Mouse (Mus musculus): ENCODE measurements at regions not wholly inside any gene's neighbourhood (a gene's known extent, or its start where the extent isn't known, plus 50 kb on each side); places are given as distances from the start of the nearest gene placed in this dataset.
A peak's percentile ranks its signal among the peaks of the same experiment; 100 is the strongest.

- peaks cover 17% of the 10 kb centered on the region for H3K4me1 ChIP-seq (ENCODE audit: control insufficient read depth, insufficient read depth, low read length)
- no peak overlapping the region for H3K9ac ChIP-seq (ENCODE audit: low read depth, low read length)
- H3K36me3 ChIP-seq (ENCODE audit: control insufficient read depth, insufficient read depth, low read length): no peaks in the 10 kb centered on the region
- no peaks in the 10 kb centered on the region for H3K27me3 ChIP-seq (replicated peaks; ENCODE audit: control insufficient read depth, insufficient read depth, low read length)
- no peak overlapping the region for H3K4me2 ChIP-seq (ENCODE audit: low read depth, low read length)
- no peak overlapping the region for H3K27ac ChIP-seq (ENCODE audit: low read length)
- no peak overlapping the region for H3K4me3 ChIP-seq (ENCODE audit: low read length)
- WGBS: 64% methylated on average over 5 of the region's 5 CpGs
- no peaks in the 10 kb centered on the region for H3K9me3 ChIP-seq (ENCODE audit: control insufficient read depth, low read length)
- ATAC-seq: no peak
Measured at GRCm38 (mm10) chr17:83935232-83935631, 87.5 kb upstream of the Haao start.

DNA sequence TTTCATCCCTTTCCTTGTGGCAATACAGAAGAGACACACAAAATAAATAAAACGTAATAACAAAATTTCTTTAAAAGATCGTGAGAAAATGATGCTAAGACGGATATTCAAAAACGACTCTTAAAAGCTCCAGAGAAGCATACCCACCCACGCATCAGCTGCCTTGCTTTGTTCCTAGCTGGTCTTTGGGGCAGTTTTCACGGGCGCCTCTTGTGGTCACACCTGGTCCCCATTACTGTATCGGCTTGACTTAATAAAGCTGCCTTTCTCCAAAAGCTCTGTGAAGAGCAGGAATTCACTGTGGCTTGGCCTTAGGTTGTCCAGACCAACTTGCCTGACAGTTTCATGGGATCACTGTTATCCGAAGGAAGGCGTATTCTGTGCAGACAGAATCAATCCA is 86.0 kb upstream of the Haao start:
- Histone ChIP-seq H3K4me3 (ENCODE audit: low read length) (no peak overlapping the region), H3K36me3 (ENCODE audit: control insufficient read depth, insufficient read depth, low read length) (no peaks in the 10 kb centered on the region), H3K9ac (ENCODE audit: low read depth, low read length) (no peak overlapping the region), H3K4me2 (ENCODE audit: low read depth, low read length) (no peak overlapping the region), H3K9me3 (ENCODE audit: control insufficient read depth, low read length) (no peaks in the 10 kb centered on the region), H3K4me1 (ENCODE audit: control insufficient read depth, insufficient read depth, low read length) (peaks cover 11% of the 10 kb centered on the region), H3K27me3 (replicated peaks; ENCODE audit: control insufficient read depth, insufficient read depth, low read length) (no peaks in the 10 kb centered on the region), H3K27ac (ENCODE audit: low read length) (no peak overlapping the region)
- no peak for ATAC-seq
- WGBS: 89% methylated on average over 10 of the region's 10 CpGs

GRCm38 (mm10) chr17:83930401-83930800 is 82.6 kb upstream of the Haao start:
- Histone ChIP-seq H3K27me3 (replicated peaks; ENCODE audit: control insufficient read depth, insufficient read depth, low read length) (no peaks in the 10 kb centered on the region), H3K4me2 (ENCODE audit: low read depth, low read length) (no peak overlapping the region), H3K9ac (ENCODE audit: low read depth, low read length) (no peak overlapping the region), H3K4me1 (ENCODE audit: control insufficient read depth, insufficient read depth, low read length) (no peaks in the 10 kb centered on the region), H3K27ac (ENCODE audit: low read length) (no peak overlapping the region), H3K36me3 (ENCODE audit: control insufficient read depth, insufficient read depth, low read length) (no peaks in the 10 kb centered on the region), H3K9me3 (ENCODE audit: control insufficient read depth, low read length) (no peaks in the 10 kb centered on the region), H3K4me3 (ENCODE audit: low read length) (no peak overlapping the region)
- no peak for ATAC-seq
- 83% methylated on average over 5 of the region's 5 CpGs for WGBS

- no peak for ATAC-seq
- Histone ChIP-seq H3K4me2 (ENCODE audit: low read depth, low read length) (no peak overlapping the region), H3K9ac (ENCODE audit: low read depth, low read length) (no peak overlapping the region), H3K9me3 (ENCODE audit: control insufficient read depth, low read length) (no peaks in the 10 kb centered on the region), H3K36me3 (ENCODE audit: control insufficient read depth, insufficient read depth, low read length) (no peaks in the 10 kb centered on the region), H3K27me3 (replicated peaks; ENCODE audit: control insufficient read depth, insufficient read depth, low read length) (no peaks in the 10 kb centered on the region), H3K4me3 (ENCODE audit: low read length) (no peak overlapping the region), H3K27ac (ENCODE audit: low read length) (no peak overlapping the region), H3K4me1 (ENCODE audit: control insufficient read depth, insufficient read depth, low read length) (no peaks in the 10 kb centered on the region)
- 63% methylated on average over 6 of the region's 6 CpGs for WGBS
Measured at GRCm38 (mm10) chr17:83927749-83928387, 80.1 kb upstream of the Haao start.

GRCm38 (mm10) chr17:83924259-83924922 is 76.6 kb upstream of the Haao start:
- no peak for ATAC-seq

GRCm38 (mm10) chr17:83920894-83921293 is 73.1 kb upstream of the Haao start:
- 70% methylated on average over 8 of the region's 8 CpGs for WGBS
- no peaks in the 10 kb centered on the region for H3K9me3 ChIP-seq (ENCODE audit: control insufficient read depth, low read length)
- no peaks in the 10 kb centered on the region for H3K27me3 ChIP-seq (replicated peaks; ENCODE audit: control insufficient read depth, insufficient read depth, low read length)
- H3K4me2 ChIP-seq (ENCODE audit: low read depth, low read length): no peak overlapping the region
- H3K4me3 ChIP-seq (ENCODE audit: low read length): no peak overlapping the region
- no peak overlapping the region for H3K9ac ChIP-seq (ENCODE audit: low read depth, low read length)
- no peak overlapping the region for H3K27ac ChIP-seq (ENCODE audit: low read length)
- ATAC-seq: no peak
- no peaks in the 10 kb centered on the region for H3K36me3 ChIP-seq (ENCODE audit: control insufficient read depth, insufficient read depth, low read length)
- H3K4me1 ChIP-seq (ENCODE audit: control insufficient read depth, insufficient read depth, low read length): peaks cover 17% of the 10 kb centered on the region

More at GRCm38 (mm10) chr17:83924259-83924922, 76.6 kb upstream of the Haao start:
- WGBS: 60% methylated on average over 16 of the region's 16 CpGs
- Histone ChIP-seq H3K27ac (ENCODE audit: low read length) (no peak overlapping the region), H3K9me3 (ENCODE audit: control insufficient read depth, low read length) (no peaks in the 10 kb centered on the region), H3K36me3 (ENCODE audit: control insufficient read depth, insufficient read depth, low read length) (no peaks in the 10 kb centered on the region), H3K4me3 (ENCODE audit: low read length) (no peak overlapping the region), H3K4me1 (ENCODE audit: control insufficient read depth, insufficient read depth, low read length) (no peaks in the 10 kb centered on the region), H3K27me3 (replicated peaks; ENCODE audit: control insufficient read depth, insufficient read depth, low read length) (no peaks in the 10 kb centered on the region), H3K4me2 (ENCODE audit: low read depth, low read length) (no peak overlapping the region), H3K9ac (ENCODE audit: low read depth, low read length) (no peak overlapping the region)

DNA sequence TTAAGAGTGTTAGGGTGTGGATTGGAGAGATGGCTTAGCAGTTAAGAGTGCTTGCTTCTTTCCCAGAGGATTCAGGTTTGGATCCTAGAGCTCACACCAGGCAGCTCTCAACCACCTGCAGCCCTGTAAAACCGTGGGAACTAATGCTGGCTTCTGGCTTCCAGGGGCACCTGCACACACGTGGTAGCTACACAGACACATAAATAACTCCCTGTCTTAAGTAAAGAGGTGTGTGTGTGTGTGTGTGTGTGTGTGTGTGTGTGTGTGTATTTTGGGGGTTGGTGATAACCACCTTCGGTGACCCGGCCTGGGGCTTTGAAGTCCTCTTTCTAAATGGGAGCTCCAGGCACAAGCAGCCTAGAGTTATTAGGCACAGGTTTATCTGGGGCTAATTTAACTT is 72.5 kb upstream of the Haao start:
- Histone ChIP-seq H3K4me1 (ENCODE audit: control insufficient read depth, insufficient read depth, low read length) (peaks cover 18% of the 10 kb centered on the region), H3K9me3 (ENCODE audit: control insufficient read depth, low read length) (no peaks in the 10 kb centered on the region), H3K27ac (ENCODE audit: low read length) (no peak overlapping the region), H3K9ac (ENCODE audit: low read depth, low read length) (no peak overlapping the region), H3K27me3 (replicated peaks; ENCODE audit: control insufficient read depth, insufficient read depth, low read length) (no peaks in the 10 kb centered on the region), H3K4me3 (ENCODE audit: low read length) (no peak overlapping the region), H3K4me2 (ENCODE audit: low read depth, low read length) (no peak overlapping the region), H3K36me3 (ENCODE audit: control insufficient read depth, insufficient read depth, low read length) (no peaks in the 10 kb centered on the region)
- 24% methylated on average over 4 of the region's 4 CpGs for WGBS
- no peak for ATAC-seq

DNA sequence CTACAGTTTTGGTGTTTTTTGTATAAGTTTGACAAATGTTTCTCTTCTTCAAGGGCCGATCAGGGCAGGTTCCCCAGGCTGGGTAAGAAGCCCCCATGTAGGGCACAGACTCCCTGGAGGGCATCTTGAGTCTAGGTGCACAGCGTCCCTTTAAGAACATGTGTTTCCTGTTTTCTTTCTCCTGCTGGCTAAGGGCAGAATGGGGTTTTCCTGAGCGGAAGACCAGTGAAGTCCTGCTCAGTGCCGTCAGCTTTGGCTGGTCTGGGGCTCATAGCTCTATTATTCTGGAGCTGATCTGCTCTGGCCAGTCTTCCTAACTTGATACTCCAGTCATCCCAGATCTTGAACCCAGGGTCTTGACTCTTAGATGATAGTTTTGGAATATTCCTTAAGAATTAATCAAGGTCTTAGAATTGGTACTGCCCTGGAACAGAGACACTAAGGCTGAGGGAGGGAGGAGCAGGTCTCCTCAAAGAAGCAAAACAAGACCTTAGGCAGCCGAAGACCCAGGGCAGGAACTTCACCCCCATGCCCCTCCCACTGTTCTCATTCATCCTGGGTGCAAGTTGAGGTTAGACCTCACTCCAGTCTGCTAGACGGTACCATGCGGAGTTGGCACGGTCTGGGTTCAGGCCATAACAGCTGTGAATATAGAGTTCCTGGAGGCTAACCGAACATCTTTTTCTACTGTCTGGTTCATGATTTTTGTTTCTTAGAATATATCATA is 70.8 kb upstream of the Haao start:
- Histone ChIP-seq H3K9ac (ENCODE audit: low read depth, low read length) (no peak overlapping the region), H3K4me1 (ENCODE audit: control insufficient read depth, insufficient read depth, low read length) (peaks cover 18% of the 10 kb centered on the region), H3K9me3 (ENCODE audit: control insufficient read depth, low read length) (no peaks in the 10 kb centered on the region), H3K27ac (ENCODE audit: low read length) (peak overlapping the region; percentile 0; the same call in 1 of the 2 replicates), H3K27me3 (replicated peaks; ENCODE audit: control insufficient read depth, insufficient read depth, low read length) (no peaks in the 10 kb centered on the region), H3K4me3 (ENCODE audit: low read length) (no peak overlapping the region), H3K36me3 (ENCODE audit: control insufficient read depth, insufficient read depth, low read length) (no peaks in the 10 kb centered on the region), H3K4me2 (ENCODE audit: low read depth, low read length) (no peak overlapping the region)
- no peak for ATAC-seq
- WGBS: 72% methylated on average over 9 of the region's 9 CpGs

DNA sequence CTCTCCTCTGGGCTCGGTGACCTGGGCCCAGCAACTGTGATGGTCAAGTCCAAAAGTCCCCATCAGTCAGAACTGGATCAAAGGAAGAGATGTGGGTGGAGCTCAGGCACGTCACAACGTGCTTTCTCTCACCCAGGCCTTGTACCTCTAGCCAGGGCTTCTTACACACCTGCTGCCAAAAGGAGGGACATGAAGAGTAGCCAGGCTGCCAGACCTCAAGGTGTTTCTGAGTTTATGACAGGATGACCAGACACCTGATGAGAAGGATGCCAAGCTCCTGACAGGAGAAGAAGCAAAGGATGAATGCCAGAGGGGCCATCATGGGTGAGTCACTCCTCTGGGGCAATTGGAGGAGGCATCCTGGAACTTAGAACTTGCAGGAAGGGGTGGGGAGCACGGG is 70.0 kb upstream of the Haao start:
- Histone ChIP-seq H3K9me3 (ENCODE audit: control insufficient read depth, low read length) (no peaks in the 10 kb centered on the region), H3K9ac (ENCODE audit: low read depth, low read length) (no peak overlapping the region), H3K27ac (ENCODE audit: low read length) (peak overlapping the region; percentile 76), H3K36me3 (ENCODE audit: control insufficient read depth, insufficient read depth, low read length) (no peaks in the 10 kb centered on the region), H3K4me2 (ENCODE audit: low read depth, low read length) (no peak overlapping the region), H3K4me1 (ENCODE audit: control insufficient read depth, insufficient read depth, low read length) (peaks cover 18% of the 10 kb centered on the region), H3K4me3 (ENCODE audit: low read length) (no peak overlapping the region), H3K27me3 (replicated peaks; ENCODE audit: control insufficient read depth, insufficient read depth, low read length) (no peaks in the 10 kb centered on the region)
- WGBS: 67% methylated on average over 4 of the region's 4 CpGs
- ATAC-seq: no peak
